Mouse (Mus musculus) CH12.LX (cell line): ENCODE measurements around the gene Trub1.

Source experiments
- MXI1 ChIP-seq: IDR thresholded peaks from 2 replicates; pipeline ENCODE4 v1.6.1; 2011; ENCODE audit warnings: mild to moderate bottlenecking, low read depth, low read length, improper control_type of control experiment
- POLR2A ChIP-seq: IDR thresholded peaks from 2 replicates; pipeline ENCODE4 v1.6.1; 2011; ENCODE audit warnings: low read depth, mild to moderate bottlenecking, improper control_type of control experiment, low read length
- ZMIZ1 ChIP-seq: IDR thresholded peaks from 2 replicates; pipeline ENCODE4 v1.6.1; 2012; ENCODE audit warnings: low read depth, mild to moderate bottlenecking, inconsistent platforms, low read length, improper control_type of control experiment

DNA sequence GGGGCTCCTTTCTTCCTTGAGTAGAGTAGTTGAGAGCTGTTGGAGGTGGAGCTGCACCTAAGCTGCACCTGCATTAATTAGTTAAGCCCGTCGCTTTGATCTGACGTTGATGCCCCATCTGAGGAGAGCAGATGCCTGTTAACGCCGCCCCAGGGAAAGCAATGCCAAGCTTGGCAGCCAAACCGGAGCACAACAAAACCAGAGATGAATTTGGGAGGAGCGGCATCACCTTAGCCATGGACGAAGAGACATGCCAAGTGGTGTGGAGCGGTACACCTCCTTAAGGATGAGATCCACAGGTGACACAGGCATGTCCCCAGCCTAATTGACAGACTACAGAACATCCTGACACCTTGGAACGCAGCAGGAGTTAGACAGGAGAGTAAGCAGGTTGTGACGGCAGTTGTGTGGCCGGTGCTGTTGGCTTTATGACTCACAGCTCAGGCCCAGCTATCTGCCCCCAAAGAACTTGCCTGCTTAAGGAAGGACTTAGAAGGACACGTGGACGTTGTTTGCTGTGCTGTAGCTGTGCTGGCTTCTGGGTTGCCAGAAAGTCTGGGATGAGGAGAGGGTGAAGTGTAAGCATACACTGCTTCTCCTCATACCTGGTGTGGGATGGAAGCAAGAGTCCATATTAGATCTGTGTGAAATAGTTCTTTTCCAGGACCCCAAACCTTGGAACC, 24.8 kb upstream of the Trub1 start:
- TF ChIP-seq MXI1 (no peak), POLR2A (no peak), ZMIZ1 (no peak)
